Mouse (Mus musculus): ENCODE measurements around the gene Ccdc8. TPM values are rescaled to one million over a fixed set of nuclear protein-coding genes. Genes with fewer than 3 reads are reported as not detected.

The Ccdc8 gene
- total and polyA plus RNA-seq, 2 experiments from 2014 or later, result 3.0 to 7.1 TPM

GRCm38 (mm10) chr7:17039373-17039772, 46.9 kb downstream of the Ccdc8 start:
- ATAC-seq, result no peak
- no peaks in the 10 kb centered on the region for H3K27me3 ChIP-seq (ENCODE audit: insufficient read depth, low read length)
- 95% methylated on average over 7 of the region's 7 CpGs for WGBS

GRCm38 (mm10) chr7:17045743-17046142, 53.2 kb downstream of the Ccdc8 start:
- Histone ChIP-seq H3K4me3 (ENCODE audit: low read length) (no peak overlapping the region), H3K36me3 (ENCODE audit: insufficient read depth, low read length) (no peaks in the 10 kb centered on the region; the same call in 1 of the 2 replicates), H3K9ac (replicated peaks; ENCODE audit: low read length) (no peak overlapping the region), H3K27me3 (ENCODE audit: insufficient read depth, low read length) (no peaks in the 10 kb centered on the region), H3K4me2 (ENCODE audit: low read depth, low read length) (no peak overlapping the region), H3K27ac (no peak overlapping the region), H3K4me1 (ENCODE audit: insufficient read depth, low read length) (no peaks in the 10 kb centered on the region), H3K9me3 (ENCODE audit: low read length) (no peaks in the 10 kb centered on the region)
- ATAC-seq (no peak), DNase-seq (ENCODE audit: low spot score) (peak; percentile 49)
- 39% methylated on average over 1 of the region's 1 CpGs for WGBS
- TF ChIP-seq CTCF (IDR thresholded peaks at IDR 0.05; ENCODE audit: low read depth), result no peak

More at GRCm38 (mm10) chr7:17039373-17039772, 46.9 kb downstream of the Ccdc8 start:
- peaks cover 11% of the 10 kb centered on the region for H3K36me3 ChIP-seq (ENCODE audit: insufficient read depth, low read length)
- no peak overlapping the region for H3K4me3 ChIP-seq (ENCODE audit: low read length)
- H3K9me3 ChIP-seq (ENCODE audit: low read length), result no peaks in the 10 kb centered on the region
- no peak for TF ChIP-seq CTCF (IDR thresholded peaks at IDR 0.05; ENCODE audit: low read depth)
- no peak overlapping the region for H3K4me2 ChIP-seq (ENCODE audit: low read depth, low read length)
- no peaks in the 10 kb centered on the region for H3K4me1 ChIP-seq (ENCODE audit: insufficient read depth, low read length)
- DNase-seq (ENCODE audit: low spot score), result no peak
- H3K27ac ChIP-seq, result no peak overlapping the region
- no peak overlapping the region for H3K9ac ChIP-seq (replicated peaks; ENCODE audit: low read length)

Other genes with a start within 250 kb of the Ccdc8 start
- gene Slc1a5, start 211.4 kb upstream of the Ccdc8 start, total RNA-seq (2014; rRNA removed), result 18.1 and 19.2 TPM in 2 replicates
- gene Slc1a5, start 211.4 kb upstream of the Ccdc8 start, polyA plus RNA-seq (2015; fragmentation: Nextera tagmentation; extraction: Ambion mirVana), result 9.5 and 9.7 TPM in 2 replicates
- 234 and 248 TPM in 2 replicates for gene Strn4, start 176.8 kb upstream of the Ccdc8 start, total RNA-seq (2014; rRNA removed)
- gene Strn4, start 176.8 kb upstream of the Ccdc8 start, polyA plus RNA-seq (2015; fragmentation: Nextera tagmentation; extraction: Ambion mirVana), result 128 and 141 TPM in 2 replicates
- gene Fkrp, start 176.0 kb upstream of the Ccdc8 start, total RNA-seq (2014; rRNA removed), result 63.1 and 73.8 TPM in 2 replicates
- 45.2 and 45.4 TPM in 2 replicates for gene Fkrp, start 176.0 kb upstream of the Ccdc8 start, polyA plus RNA-seq (2015; fragmentation: Nextera tagmentation; extraction: Ambion mirVana)
- 4.3 and 5.4 TPM in 2 replicates for gene Prkd2, start 149.8 kb upstream of the Ccdc8 start, total RNA-seq (2014; rRNA removed)
- 4.3 and 4.8 TPM in 2 replicates for gene Prkd2, start 149.8 kb upstream of the Ccdc8 start, polyA plus RNA-seq (2015; fragmentation: Nextera tagmentation; extraction: Ambion mirVana)
- 85.9 and 95.6 TPM in 2 replicates for gene Dact3, start 117.4 kb upstream of the Ccdc8 start, total RNA-seq (2014; rRNA removed)
- gene Dact3, start 117.4 kb upstream of the Ccdc8 start, polyA plus RNA-seq (2015; fragmentation: Nextera tagmentation; extraction: Ambion mirVana), result 7.2 TPM in 2 replicates
- 4.1 TPM in 1 of 2 replicates, not detected in the other for gene Gng8, start 100.9 kb upstream of the Ccdc8 start, total RNA-seq (2014; rRNA removed)
- gene Gng8, start 100.9 kb upstream of the Ccdc8 start, polyA plus RNA-seq (2015; fragmentation: Nextera tagmentation; extraction: Ambion mirVana), result 0.62 and 4.7 TPM in 2 replicates
- 0.18 and 0.21 TPM in 2 replicates for gene Ptgir, start 86.2 kb upstream of the Ccdc8 start, total RNA-seq (2014; rRNA removed)
- gene Ptgir, start 86.2 kb upstream of the Ccdc8 start, polyA plus RNA-seq (2015; fragmentation: Nextera tagmentation; extraction: Ambion mirVana), result 0.05 TPM in 2 replicates
- gene Calm3, start 68.6 kb upstream of the Ccdc8 start, total RNA-seq (2014; rRNA removed), result 1,865 and 2,018 TPM in 2 replicates
- gene Calm3, start 68.6 kb upstream of the Ccdc8 start, polyA plus RNA-seq (2015; fragmentation: Nextera tagmentation; extraction: Ambion mirVana), result 435 and 441 TPM in 2 replicates
- 106 and 118 TPM in 2 replicates for gene Pnmal2, start 48.0 kb upstream of the Ccdc8 start, total RNA-seq (2014; rRNA removed)
- gene Pnmal2, start 48.0 kb upstream of the Ccdc8 start, polyA plus RNA-seq (2015; fragmentation: Nextera tagmentation; extraction: Ambion mirVana), result 138 and 139 TPM in 2 replicates
- gene Pnmal1, start 33.0 kb upstream of the Ccdc8 start, total RNA-seq (2014; rRNA removed), result 22.7 and 24.3 TPM in 2 replicates
- 40.9 and 41.2 TPM in 2 replicates for gene Pnmal1, start 33.0 kb upstream of the Ccdc8 start, polyA plus RNA-seq (2015; fragmentation: Nextera tagmentation; extraction: Ambion mirVana)
- 36.9 and 41.7 TPM in 2 replicates for gene Gm42372, start 9.6 kb upstream of the Ccdc8 start, total RNA-seq (2014; rRNA removed)
- 8.2 and 8.9 TPM in 2 replicates for gene Gm42372, start 9.6 kb upstream of the Ccdc8 start, polyA plus RNA-seq (2015; fragmentation: Nextera tagmentation; extraction: Ambion mirVana)
- gene Ppp5c, start 35.2 kb downstream of the Ccdc8 start, total RNA-seq (2014; rRNA removed), result 68.9 and 86.0 TPM in 2 replicates
- gene Ppp5c, start 35.2 kb downstream of the Ccdc8 start, polyA plus RNA-seq (2015; fragmentation: Nextera tagmentation; extraction: Ambion mirVana), result 140 and 143 TPM in 2 replicates
- 5.7 and 22.1 TPM in 2 replicates for gene Hif3a, start 69.7 kb downstream of the Ccdc8 start, total RNA-seq (2014; rRNA removed)
- gene Hif3a, start 69.7 kb downstream of the Ccdc8 start, polyA plus RNA-seq (2015; fragmentation: Nextera tagmentation; extraction: Ambion mirVana), result 2.5 and 3.4 TPM in 2 replicates
- 3.4 and 4.4 TPM in 2 replicates for gene Psg16, start 81.3 kb downstream of the Ccdc8 start, total RNA-seq (2014; rRNA removed)
- 5.8 and 6.6 TPM in 2 replicates for gene Psg16, start 81.3 kb downstream of the Ccdc8 start, polyA plus RNA-seq (2015; fragmentation: Nextera tagmentation; extraction: Ambion mirVana)
- 0.37 and 0.58 TPM in 2 replicates for gene Ceacam3, start 157.6 kb downstream of the Ccdc8 start, total RNA-seq (2014; rRNA removed)
- 0.05 TPM in 2 replicates for gene Ceacam3, start 157.6 kb downstream of the Ccdc8 start, polyA plus RNA-seq (2015; fragmentation: Nextera tagmentation; extraction: Ambion mirVana)
- 0.04 and 0.10 TPM in 2 replicates for gene Psg29, start 210.8 kb downstream of the Ccdc8 start, total RNA-seq (2014; rRNA removed)
- gene Psg29, start 210.8 kb downstream of the Ccdc8 start, polyA plus RNA-seq (2015; fragmentation: Nextera tagmentation; extraction: Ambion mirVana), result not detected in 2 replicates

All from hindbrain, postnatal 0 days (tissue).